In genomic region chr6:140712754-140713153, GRCm38 (mm10) we compare ENCODE assay signal across 8 mouse cellular contexts. TPM values are rescaled to one million over a fixed set of nuclear protein-coding genes. Genes with fewer than 3 reads are reported as not detected.
A peak's percentile ranks its signal among the peaks of the same experiment; 100 is the strongest.
DNase-seq lines count a peak whose midpoint lies in the region; ATAC-seq lines count a peak whose summit lies in the region.

No protein-coding gene starts in this region.

- H3K9ac ChIP-seq in hindbrain, embryonic 12.5 days: no peak overlapping the region
- no peak overlapping the region for H3K9ac ChIP-seq in forebrain, embryonic 11.5 days (ENCODE audit: low read length)
- no peak overlapping the region for H3K9ac ChIP-seq in hindbrain, embryonic 11.5 days (ENCODE audit: low read depth, low read length)
- H3K9ac ChIP-seq in midbrain, embryonic 14.5 days (replicated peaks; ENCODE audit: low read length): no peak overlapping the region

- no peak for ATAC-seq in hindbrain, embryonic 12.5 days (ENCODE audit: low FRiP score)
- peak; percentile 59; the same call in 1 of the 2 replicates for ATAC-seq in forebrain, embryonic 11.5 days (replicated peaks; ENCODE audit: low FRiP score)
- 0 out of 2 replicates have a peak, but pooled peaks have one; percentile 50 for ATAC-seq in hindbrain, embryonic 11.5 days (ENCODE audit: low FRiP score)
- peak; percentile 41; the same call in 1 of the 2 replicates for ATAC-seq in midbrain, embryonic 14.5 days (ENCODE audit: low FRiP score, low TSS enrichment)

- WGBS in hindbrain, embryonic 10.5 days: 11% methylated on average over 11 of the region's 11 CpGs
- 8% methylated on average over 11 of the region's 11 CpGs for WGBS in hindbrain, embryonic 12.5 days
- 11% methylated on average over 11 of the region's 11 CpGs for WGBS in forebrain, embryonic 11.5 days
- 8% methylated on average over 11 of the region's 11 CpGs for WGBS in hindbrain, embryonic 11.5 days
- 5% methylated on average over 11 of the region's 11 CpGs for WGBS in midbrain, embryonic 14.5 days

- H3K4me2 ChIP-seq in hindbrain, embryonic 12.5 days (replicated peaks): no peak overlapping the region
- H3K4me2 ChIP-seq in forebrain, embryonic 11.5 days (ENCODE audit: low read depth, low read length, severe bottlenecking): no peak overlapping the region
- H3K4me2 ChIP-seq in hindbrain, embryonic 11.5 days (replicated peaks; ENCODE audit: low read depth, low read length): no peak overlapping the region
- H3K4me2 ChIP-seq in midbrain, embryonic 14.5 days (ENCODE audit: low read length): no peak overlapping the region

- peaks cover 10% of the 10 kb centered on the region; the same call in 1 of the 2 replicates for H3K27me3 ChIP-seq in hindbrain, embryonic 10.5 days (ENCODE audit: insufficient read depth, poor library complexity, severe bottlenecking)
- H3K27me3 ChIP-seq in hindbrain, embryonic 12.5 days: peaks cover 7% of the 10 kb centered on the region; the same call in 1 of the 2 replicates
- no peaks in the 10 kb centered on the region for H3K27me3 ChIP-seq in forebrain, embryonic 11.5 days (ENCODE audit: control insufficient read depth, insufficient read depth, low read length)
- no peaks in the 10 kb centered on the region for H3K27me3 ChIP-seq in hindbrain, embryonic 11.5 days (ENCODE audit: control insufficient read depth, insufficient read depth, low read length)
- no peaks in the 10 kb centered on the region for H3K27me3 ChIP-seq in midbrain, embryonic 14.5 days (ENCODE audit: control insufficient read depth, insufficient read depth, low read length)

- peaks cover 7% of the 10 kb centered on the region; the same call in 1 of the 2 replicates for H3K4me1 ChIP-seq in hindbrain, embryonic 10.5 days (replicated peaks)
- H3K4me1 ChIP-seq in hindbrain, embryonic 12.5 days: peaks cover 8% of the 10 kb centered on the region; the same call in 1 of the 2 replicates
- no peaks in the 10 kb centered on the region for H3K4me1 ChIP-seq in forebrain, embryonic 11.5 days (replicated peaks; ENCODE audit: control insufficient read depth, insufficient read depth, low read length)
- no peaks in the 10 kb centered on the region for H3K4me1 ChIP-seq in hindbrain, embryonic 11.5 days (replicated peaks; ENCODE audit: control insufficient read depth, insufficient read depth, low read length)
- H3K4me1 ChIP-seq in midbrain, embryonic 14.5 days (ENCODE audit: control insufficient read depth, insufficient read depth, low read length): no peaks in the 10 kb centered on the region

- no peak overlapping the region for H3K27ac ChIP-seq in hindbrain, embryonic 10.5 days
- no peak overlapping the region for H3K27ac ChIP-seq in hindbrain, embryonic 12.5 days
- H3K27ac ChIP-seq in forebrain, embryonic 11.5 days (ENCODE audit: low read depth, low read length): no peak overlapping the region
- H3K27ac ChIP-seq in hindbrain, embryonic 11.5 days (ENCODE audit: low read depth, low read length): no peak overlapping the region
- no peak overlapping the region for H3K27ac ChIP-seq in midbrain, embryonic 14.5 days (replicated peaks; ENCODE audit: low read depth, low read length)

- no peaks in the 10 kb centered on the region for H3K9me3 ChIP-seq in hindbrain, embryonic 10.5 days
- H3K9me3 ChIP-seq in hindbrain, embryonic 12.5 days (replicated peaks): no peaks in the 10 kb centered on the region
- H3K9me3 ChIP-seq in forebrain, embryonic 11.5 days (ENCODE audit: control insufficient read depth, low read length): no peaks in the 10 kb centered on the region
- no peaks in the 10 kb centered on the region for H3K9me3 ChIP-seq in hindbrain, embryonic 11.5 days (ENCODE audit: control insufficient read depth, low read length)
- H3K9me3 ChIP-seq in midbrain, embryonic 14.5 days (ENCODE audit: control insufficient read depth, low read length): no peaks in the 10 kb centered on the region

- H3K36me3 ChIP-seq in hindbrain, embryonic 10.5 days: no peaks in the 10 kb centered on the region
- no peaks in the 10 kb centered on the region for H3K36me3 ChIP-seq in hindbrain, embryonic 12.5 days
- H3K36me3 ChIP-seq in forebrain, embryonic 11.5 days (ENCODE audit: control insufficient read depth, insufficient read depth, low read length): no peaks in the 10 kb centered on the region
- no peaks in the 10 kb centered on the region for H3K36me3 ChIP-seq in hindbrain, embryonic 11.5 days (ENCODE audit: control insufficient read depth, insufficient read depth, low read length)
- no peaks in the 10 kb centered on the region for H3K36me3 ChIP-seq in midbrain, embryonic 14.5 days (ENCODE audit: control insufficient read depth, insufficient read depth, low read length)

- peak; percentile 58 for DNase-seq in hindbrain, embryonic 10.5 days (ENCODE audit: low spot score)
- DNase-seq in brain, adult 2 months (ENCODE audit: low read depth, low spot score): peak; percentile 80
- DNase-seq in forebrain, embryonic 11.5 days (ENCODE audit: low spot score): peak; percentile 79
- DNase-seq in hindbrain, embryonic 11.5 days (ENCODE audit: low spot score): peak; percentile 82
- DNase-seq in left cerebral cortex, adult 11 months (ENCODE audit: low spot score): peak; percentile 34
- peak; percentile 90 for DNase-seq in midbrain, embryonic 14.5 days
- peak; percentile 31 to 72 for DNase-seq in spleen, postnatal 10 days (ENCODE audit: low spot score in 2 of 2)

- no peak overlapping the region for H3K4me3 ChIP-seq in hindbrain, embryonic 10.5 days
- no peak overlapping the region for H3K4me3 ChIP-seq in hindbrain, embryonic 12.5 days
- no peak overlapping the region for H3K4me3 ChIP-seq in forebrain, embryonic 11.5 days (ENCODE audit: low read depth, low read length)
- no peak overlapping the region for H3K4me3 ChIP-seq in hindbrain, embryonic 11.5 days (ENCODE audit: low read depth, low read length)
- no peak overlapping the region for H3K4me3 ChIP-seq in midbrain, embryonic 14.5 days (replicated peaks; ENCODE audit: low read depth, low read length)

RNA-seq across cellular contexts. Expression of gene Gm11077, which starts 16.3 kb away (rescaled TPM):
- not detected in 2 replicates for polyA plus RNA-seq in hindbrain, embryonic 10.5 days (2016; fragmentation: Nextera tagmentation; extraction: Ambion mirVana)
- not detected in 2 replicates for polyA plus RNA-seq in hindbrain, embryonic 12.5 days (2016; fragmentation: Nextera tagmentation; extraction: Ambion mirVana)
- polyA plus RNA-seq in forebrain, embryonic 11.5 days (2014; fragmentation: Nextera tagmentation; extraction: Ambion mirVana): not detected in 2 replicates
- polyA plus RNA-seq in hindbrain, embryonic 11.5 days (2014; fragmentation: Nextera tagmentation; extraction: Ambion mirVana): not detected in 2 replicates
- not detected in 2 replicates for polyA plus RNA-seq in midbrain, embryonic 14.5 days (2014; fragmentation: Nextera tagmentation; extraction: Ambion mirVana)

Comparison
In these comparisons a context has a peak if more than half of its experiments do, and no peak if none do; other contexts are left out.
1. DNase-seq: peak in every context shown above with its lines; median percentile 90 in midbrain, embryonic 14.5 days; 82 in hindbrain, embryonic 11.5 days; 80 in brain, adult 2 months; 79 in forebrain, embryonic 11.5 days; 58 in hindbrain, embryonic 10.5 days; 52 in spleen, postnatal 10 days; 34 in left cerebral cortex, adult 11 months.